15 mouse cellular contexts compared by ENCODE assay signal in genomic region chr13:10086336-10086735, GRCm38 (mm10).
DNase-seq lines count a peak whose midpoint lies in the region; ATAC-seq and TF ChIP-seq lines count a peak whose summit lies in the region.
"Had no signal": no experiment of that assay in that cellular context is flagged by ENCODE, and none has a peak within 500 bp of the region (broad histone marks: within the 10 kb centered on the region; RNA-seq: fewer than 3 reads in every experiment).

No protein-coding gene starts in this region.

- H3K4me1 ChIP-seq in forebrain, embryonic 13.5 days, result 0 out of 2 replicates have a peak, but pooled peaks cover 4% of the 10 kb centered on the region
- no peaks in the 10 kb centered on the region for H3K4me1 ChIP-seq in forebrain, embryonic 10.5 days
- H3K4me1 ChIP-seq in forebrain, postnatal 0 days (ENCODE audit: insufficient read depth), result no peaks in the 10 kb centered on the region
- no peaks in the 10 kb centered on the region for H3K4me1 ChIP-seq in intestine, embryonic 15.5 days (replicated peaks)
- H3K4me1 ChIP-seq in lung, postnatal 0 days (ENCODE audit: insufficient read depth, low read depth, low read length), result no peaks in the 10 kb centered on the region
- H3K4me1 ChIP-seq: heart, embryonic 15.5 days; lung, embryonic 15.5 days; midbrain, embryonic 10.5 days; neural tube, embryonic 12.5 days; stomach, embryonic 15.5 days had no signal

- no peaks in the 10 kb centered on the region for H3K36me3 ChIP-seq in forebrain, embryonic 13.5 days (ENCODE audit: poor library complexity, severe bottlenecking)
- no peaks in the 10 kb centered on the region for H3K36me3 ChIP-seq in forebrain, embryonic 10.5 days (replicated peaks)
- H3K36me3 ChIP-seq in forebrain, postnatal 0 days (ENCODE audit: insufficient read depth), result no peaks in the 10 kb centered on the region
- H3K36me3 ChIP-seq in intestine, embryonic 15.5 days, result no peaks in the 10 kb centered on the region
- H3K36me3 ChIP-seq in lung, postnatal 0 days (ENCODE audit: insufficient read depth, low read length), result no peaks in the 10 kb centered on the region
- H3K36me3 ChIP-seq: heart, embryonic 15.5 days; lung, embryonic 15.5 days; midbrain, embryonic 10.5 days; neural tube, embryonic 12.5 days; stomach, embryonic 15.5 days had no signal

- no peak overlapping the region for H3K4me3 ChIP-seq in forebrain, embryonic 13.5 days
- H3K4me3 ChIP-seq in forebrain, embryonic 10.5 days, result no peak overlapping the region
- H3K4me3 ChIP-seq in left cerebral cortex, adult 2 months, result no peak overlapping the region
- no peak overlapping the region for H3K4me3 ChIP-seq in forebrain, postnatal 0 days (ENCODE audit: low read depth, low read length)
- no peak overlapping the region for H3K4me3 ChIP-seq in intestine, embryonic 15.5 days (replicated peaks)
- no peak overlapping the region for H3K4me3 ChIP-seq in lung, postnatal 0 days (ENCODE audit: low read depth, low read length)
- H3K4me3 ChIP-seq: heart, embryonic 15.5 days; lung, embryonic 15.5 days; midbrain, embryonic 10.5 days; neural tube, embryonic 12.5 days; stomach, embryonic 15.5 days had no signal

- no peaks in the 10 kb centered on the region for H3K27me3 ChIP-seq in forebrain, embryonic 13.5 days
- no peaks in the 10 kb centered on the region for H3K27me3 ChIP-seq in forebrain, embryonic 10.5 days (ENCODE audit: poor library complexity, severe bottlenecking)
- H3K27me3 ChIP-seq in forebrain, postnatal 0 days (ENCODE audit: insufficient read depth, low read length), result no peaks in the 10 kb centered on the region
- H3K27me3 ChIP-seq in intestine, embryonic 15.5 days (replicated peaks), result no peaks in the 10 kb centered on the region
- H3K27me3 ChIP-seq in lung, postnatal 0 days (replicated peaks; ENCODE audit: insufficient read depth, low read length), result no peaks in the 10 kb centered on the region
- H3K27me3 ChIP-seq: heart, embryonic 15.5 days; lung, embryonic 15.5 days; neural tube, embryonic 12.5 days; stomach, embryonic 15.5 days had no signal

- no peak for TF ChIP-seq CTCF in left cerebral cortex, adult 2 months (IDR thresholded peaks at IDR 0.05)
- no peak for TF ChIP-seq CTCF in forebrain, postnatal 0 days (IDR thresholded peaks at IDR 0.05; ENCODE audit: low read depth)
- TF ChIP-seq CTCF in lung, postnatal 0 days (IDR thresholded peaks at IDR 0.05), result no peak

- no peaks in the 10 kb centered on the region for H3K9me3 ChIP-seq in forebrain, embryonic 13.5 days (replicated peaks)
- H3K9me3 ChIP-seq in forebrain, embryonic 10.5 days, result no peaks in the 10 kb centered on the region
- no peaks in the 10 kb centered on the region for H3K9me3 ChIP-seq in forebrain, postnatal 0 days (ENCODE audit: low read length)
- no peaks in the 10 kb centered on the region for H3K9me3 ChIP-seq in intestine, embryonic 15.5 days
- H3K9me3 ChIP-seq in lung, postnatal 0 days (ENCODE audit: low read length), result no peaks in the 10 kb centered on the region
- H3K9me3 ChIP-seq: heart, embryonic 15.5 days; lung, embryonic 15.5 days; midbrain, embryonic 10.5 days; neural tube, embryonic 12.5 days; stomach, embryonic 15.5 days had no signal

- TF ChIP-seq EP300 in lung, postnatal 0 days (IDR thresholded peaks at IDR 0.05), result no peak

- H3K4me2 ChIP-seq in forebrain, embryonic 13.5 days, result no peak overlapping the region
- no peak overlapping the region for H3K4me2 ChIP-seq in forebrain, postnatal 0 days (ENCODE audit: low read depth)
- no peak overlapping the region for H3K4me2 ChIP-seq in intestine, embryonic 15.5 days (replicated peaks)
- no peak overlapping the region for H3K4me2 ChIP-seq in lung, postnatal 0 days (replicated peaks; ENCODE audit: low read depth, low read length)
- H3K4me2 ChIP-seq: heart, embryonic 15.5 days; lung, embryonic 15.5 days; neural tube, embryonic 12.5 days; stomach, embryonic 15.5 days had no signal

- H3K9ac ChIP-seq in forebrain, embryonic 13.5 days, result no peak overlapping the region
- H3K9ac ChIP-seq in forebrain, postnatal 0 days, result no peak overlapping the region
- no peak overlapping the region for H3K9ac ChIP-seq in intestine, embryonic 15.5 days
- H3K9ac ChIP-seq in lung, postnatal 0 days (replicated peaks; ENCODE audit: low read depth), result no peak overlapping the region
- H3K9ac ChIP-seq: heart, embryonic 15.5 days; lung, embryonic 15.5 days; neural tube, embryonic 12.5 days; stomach, embryonic 15.5 days had no signal

- ATAC-seq in forebrain, embryonic 13.5 days, result peak; percentile 77
- ATAC-seq in forebrain, postnatal 0 days, result peak; percentile 88
- no peak for ATAC-seq in intestine, embryonic 15.5 days
- ATAC-seq in lung, postnatal 0 days, result no peak
- ATAC-seq: intestine, postnatal 0 days had no signal

- intact Hi-C loops in left cerebral cortex, adult 2 months (cut with DNase I), result no loop called here
- intact Hi-C loops in left cerebral cortex, postnatal 25 days (cut with DNase I), result no loop called here

- no peak overlapping the region for H3K27ac ChIP-seq in forebrain, embryonic 13.5 days
- H3K27ac ChIP-seq in forebrain, embryonic 10.5 days, result no peak overlapping the region
- H3K27ac ChIP-seq in left cerebral cortex, adult 2 months, result no peak overlapping the region
- H3K27ac ChIP-seq in forebrain, postnatal 0 days (ENCODE audit: low read depth, low read length), result no peak overlapping the region
- H3K27ac ChIP-seq in intestine, embryonic 15.5 days, result no peak overlapping the region
- H3K27ac ChIP-seq in lung, postnatal 0 days (ENCODE audit: low read length), result no peak overlapping the region
- H3K27ac ChIP-seq: heart, embryonic 15.5 days; lung, embryonic 15.5 days; midbrain, embryonic 10.5 days; neural tube, embryonic 12.5 days; stomach, embryonic 15.5 days had no signal

- 78% methylated on average over 6 of the region's 6 CpGs for WGBS in forebrain, embryonic 13.5 days
- 92% methylated on average over 6 of the region's 6 CpGs for WGBS in forebrain, embryonic 10.5 days
- WGBS in forebrain, postnatal 0 days, result 60% methylated on average over 6 of the region's 6 CpGs
- WGBS in intestine, embryonic 15.5 days, result 76% methylated on average over 6 of the region's 6 CpGs
- WGBS in lung, postnatal 0 days, result 82% methylated on average over 6 of the region's 6 CpGs

- no peak for DNase-seq in forebrain, embryonic 10.5 days (ENCODE audit: extremely low spot score, low spot score)
- peak; percentile 8 for DNase-seq in left cerebral cortex, adult 11 months (ENCODE audit: low spot score)
- no peak for DNase-seq in left cerebral cortex, adult 2 months (ENCODE audit: extremely low spot score in 1 of 2, low spot score in 2 of 2)
- DNase-seq in forebrain, postnatal 0 days, result peak; percentile 47
- peak; percentile 18 to 75 for DNase-seq in left cerebral cortex, postnatal 25 days (ENCODE audit: low spot score in 2 of 2)
- DNase-seq in lung, postnatal 0 days (ENCODE audit: low spot score), result no peak
- DNase-seq: gastrocnemius, postnatal 36 days had no signal

Comparison
In these comparisons a context has a peak if more than half of its experiments do, and no peak if none do; other contexts are left out.
1. DNase-seq: peak in left cerebral cortex, adult 11 months (single experiment), forebrain, postnatal 0 days (single experiment) and left cerebral cortex, postnatal 25 days (2 of 2); none in forebrain, embryonic 10.5 days (single experiment), left cerebral cortex, adult 2 months (0 of 2) and lung, postnatal 0 days (single experiment).
2. ATAC-seq: peak in forebrain, embryonic 13.5 days (single experiment) and forebrain, postnatal 0 days (single experiment); none in intestine, embryonic 15.5 days (single experiment) and lung, postnatal 0 days (single experiment).